Mouse (Mus musculus): Measurements from ENCODE around the gene Lkaaear1. TPM values are rescaled to one million over a fixed set of nuclear protein-coding genes. Genes with fewer than 3 reads are reported as not detected.

The Lkaaear1 gene
- total RNA-seq, 2 experiments from 2014 or later: not detected

- DNase-seq (ENCODE audit: low spot score in 2 of 2): peak; percentile 77 to 83
- Histone ChIP-seq H3K27ac (peak overlapping the region; percentile 96; the same call in 1 of the 2 replicates), H3K4me3 (no peak overlapping the region)
- peak; percentile 99 for TF ChIP-seq CTCF (conservative IDR thresholded peaks at IDR 0.05)
These were observed 19.5 kb downstream of the Lkaaear1 start for GRCm38 (mm10) chr2:181678780-181679179.

GRCm38 (mm10) chr2:181677755-181678098, 20.5 kb downstream of the Lkaaear1 start:
- no peak for TF ChIP-seq CTCF (conservative IDR thresholded peaks at IDR 0.05)
- peak overlapping the region; percentile 84 for H3K27ac ChIP-seq
- no peak for DNase-seq (ENCODE audit: low spot score in 2 of 2)
- no peak overlapping the region for H3K4me3 ChIP-seq

- Histone ChIP-seq H3K27ac (peak overlapping the region; percentile 84), H3K4me3 (no peak overlapping the region)
- peak; percentile 62 for TF ChIP-seq CTCF (conservative IDR thresholded peaks at IDR 0.05)
- no peak for DNase-seq (ENCODE audit: low spot score in 2 of 2)
These were observed 21.0 kb downstream of the Lkaaear1 start for GRCm38 (mm10) chr2:181677096-181677754.

GRCm38 (mm10) chr2:181676424-181676823, 21.8 kb downstream of the Lkaaear1 start:
- Histone ChIP-seq H3K27ac (peak overlapping the region; percentile 84), H3K4me3 (no peak overlapping the region)
- no peak for DNase-seq (ENCODE audit: low spot score in 2 of 2)
- TF ChIP-seq CTCF (conservative IDR thresholded peaks at IDR 0.05): peak; percentile 68

- peak overlapping the region; percentile 29 for H3K4me3 ChIP-seq
- peak overlapping the region; percentile 84 for H3K27ac ChIP-seq
- DNase-seq (ENCODE audit: low spot score in 2 of 2): peak in 1 of 2 experiments; percentile 36
- TF ChIP-seq CTCF (conservative IDR thresholded peaks at IDR 0.05): peak; percentile 36
These were observed 22.8 kb downstream of the Lkaaear1 start for GRCm38 (mm10) chr2:181675454-181675853.

GRCm38 (mm10) chr2:181674934-181675333, 23.3 kb downstream of the Lkaaear1 start:
- no peak for DNase-seq (ENCODE audit: low spot score in 2 of 2)
- no peak overlapping the region for H3K4me3 ChIP-seq
- H3K27ac ChIP-seq: peak overlapping the region; percentile 84
- TF ChIP-seq CTCF (conservative IDR thresholded peaks at IDR 0.05): no peak

- Histone ChIP-seq H3K4me3 (no peak overlapping the region), H3K27ac (peak overlapping the region; percentile 43; the same call in 1 of the 2 replicates)
- DNase-seq (ENCODE audit: low spot score in 2 of 2): no peak
- no peak for TF ChIP-seq CTCF (conservative IDR thresholded peaks at IDR 0.05)
These were observed 24.7 kb downstream of the Lkaaear1 start for GRCm38 (mm10) chr2:181673501-181673900.

GRCm38 (mm10) chr2:181671984-181672383, 26.3 kb downstream of the Lkaaear1 start:
- TF ChIP-seq CTCF (conservative IDR thresholded peaks at IDR 0.05): no peak
- DNase-seq (ENCODE audit: low spot score in 2 of 2): no peak
- Histone ChIP-seq H3K4me3 (peak overlapping the region; percentile 60; the same call in 1 of the 2 replicates), H3K27ac (peak overlapping the region; percentile 79; the same call in 1 of the 2 replicates)

GRCm38 (mm10) chr2:181671326-181671725, 26.9 kb downstream of the Lkaaear1 start, which contains the start of gene Sox18:
TSS of gene Sox18 (minus strand) at chr2:181671640.
- Histone ChIP-seq H3K27ac (peak within 1 kb of the TSS; percentile 79), H3K4me3 (peak within 1 kb of the TSS; percentile 60)
- DNase-seq (ENCODE audit: low spot score in 2 of 2): no peak
- no peak for TF ChIP-seq CTCF (conservative IDR thresholded peaks at IDR 0.05)

GRCm38 (mm10) chr2:181670913-181671311, 27.3 kb downstream of the Lkaaear1 start:
- Histone ChIP-seq H3K4me3 (peak overlapping the region; percentile 60), H3K27ac (peak overlapping the region; percentile 79)
- DNase-seq (ENCODE audit: low spot score in 2 of 2): no peak
- TF ChIP-seq CTCF (conservative IDR thresholded peaks at IDR 0.05): no peak

GRCm38 (mm10) chr2:181670285-181670912, 27.8 kb downstream of the Lkaaear1 start:
- DNase-seq (ENCODE audit: low spot score in 2 of 2): no peak
- Histone ChIP-seq H3K4me3 (peak overlapping the region; percentile 60), H3K27ac (peak overlapping the region; percentile 79)
- TF ChIP-seq CTCF (conservative IDR thresholded peaks at IDR 0.05): peak; percentile 41

- DNase-seq (ENCODE audit: low spot score in 2 of 2): no peak
- TF ChIP-seq CTCF (conservative IDR thresholded peaks at IDR 0.05): no peak
- H3K27ac ChIP-seq: peak overlapping the region; percentile 55; the same call in 1 of the 2 replicates
- H3K4me3 ChIP-seq: no peak overlapping the region
These were observed 35.0 kb downstream of the Lkaaear1 start for GRCm38 (mm10) chr2:181663298-181663630.

GRCm38 (mm10) chr2:181662620-181663297, 35.5 kb downstream of the Lkaaear1 start:
- no peak for DNase-seq (ENCODE audit: low spot score in 2 of 2)
- H3K4me3 ChIP-seq: no peak overlapping the region
- H3K27ac ChIP-seq: peak overlapping the region; percentile 55; the same call in 1 of the 2 replicates
- no peak for TF ChIP-seq CTCF (conservative IDR thresholded peaks at IDR 0.05)
